Mouse (Mus musculus) ES-Bruce4 (cell line): ENCODE data around the gene Smad3. TPM values are rescaled to one million over a fixed set of nuclear protein-coding genes. Genes with fewer than 3 reads are reported as not detected.

Experiments
- H3K27ac ChIP-seq: 2 replicates; pipeline ENCODE4 v1.5.1; 2012; ENCODE audit warnings: low read length, inconsistent platforms; ENCODE audit not compliant: insufficient read depth
- H3K27me3 ChIP-seq: 2 replicates; pipeline ENCODE4 v1.6.1; 2012; ENCODE audit warnings: mild to moderate bottlenecking, low read length, inconsistent platforms; ENCODE audit not compliant: control insufficient read depth, poor library complexity, insufficient read depth, severe bottlenecking
- H3K36me3 ChIP-seq: 2 replicates; pipeline ENCODE4 v1.6.1; 2012; ENCODE audit warnings: inconsistent platforms, mild to moderate bottlenecking, low read length, moderate library complexity; ENCODE audit not compliant: control insufficient read depth, poor library complexity, insufficient read depth, severe bottlenecking
- H3K4me1 ChIP-seq: one replicate; pipeline ENCODE4 v1.8.1; 2011; ENCODE audit warnings: low read length; ENCODE audit not compliant: control insufficient read depth, insufficient read depth
- H3K4me3 ChIP-seq: 2 replicates; pipeline ENCODE4 v1.5.1; 2011; ENCODE audit warnings: low read depth, mild to moderate bottlenecking, low read length
- H3K9ac ChIP-seq: 2 replicates; pipeline ENCODE4 v1.6.1; 2012; ENCODE audit warnings: low read depth, mild to moderate bottlenecking, inconsistent platforms; ENCODE audit not compliant: poor library complexity, severe bottlenecking
- H3K9me3 ChIP-seq: replicated peaks from 2 replicates; pipeline ENCODE4 v1.6.1; 2012; ENCODE audit warnings: mild to moderate bottlenecking, low read length, inconsistent platforms; ENCODE audit not compliant: control insufficient read depth, poor library complexity, insufficient read depth, severe bottlenecking
- CTCF ChIP-seq: IDR thresholded peaks from one replicate; pipeline ENCODE4 v1.8.1; 2011; ENCODE audit warnings: low read depth, low read length
- EP300 ChIP-seq: IDR thresholded peaks from 2 replicates; pipeline ENCODE4 v1.6.1; 2011; ENCODE audit warnings: low read depth, low read length; ENCODE audit not compliant: insufficient read depth
- POLR2A ChIP-seq: IDR thresholded peaks from one replicate; pipeline ENCODE4 v1.8.1; 2011; ENCODE audit warnings: low read length; ENCODE audit not compliant: insufficient read depth
- polyA plus RNA-seq: library from polyadenylated mRNA; stranded (reverse); fragments of >200 nt; gene quantifications from 2 replicates; pipeline ENCODE4 v1.2.4, GENCODE M21; 2011; ENCODE audit warnings: low read depth; ENCODE audit not compliant: missing spikeins, insufficient read depth, insufficient read length

Smad3 gene
- polyA plus RNA-seq, 1 experiment: 25.7 TPM

- Histone ChIP-seq H3K27me3 (no peaks in the 10 kb centered on the region), H3K9ac (no peak overlapping the region), H3K27ac (no peak overlapping the region), H3K4me1 (no peaks in the 10 kb centered on the region), H3K9me3 (no peaks in the 10 kb centered on the region), H3K36me3 (no peaks in the 10 kb centered on the region), H3K4me3 (no peak overlapping the region)
- no peak for TF ChIP-seq POLR2A
- no peak for TF ChIP-seq EP300
- no peak for TF ChIP-seq CTCF
Measured at GRCm38 (mm10) chr9:63717474-63718005, 40.3 kb downstream of the Smad3 start.

- H3K4me3 ChIP-seq: no peak overlapping the region
- TF ChIP-seq CTCF: no peak
- TF ChIP-seq POLR2A: no peak
- no peak for TF ChIP-seq EP300
- H3K36me3 ChIP-seq: no peaks in the 10 kb centered on the region
- H3K9me3 ChIP-seq: no peaks in the 10 kb centered on the region
- H3K4me1 ChIP-seq: no peaks in the 10 kb centered on the region
- no peaks in the 10 kb centered on the region for H3K27me3 ChIP-seq
- no peak overlapping the region for H3K27ac ChIP-seq
- no peak overlapping the region for H3K9ac ChIP-seq
Measured at GRCm38 (mm10) chr9:63716150-63717138, 41.4 kb downstream of the Smad3 start.

- no peak for TF ChIP-seq CTCF
- H3K4me1 ChIP-seq: no peaks in the 10 kb centered on the region
- H3K9me3 ChIP-seq: no peaks in the 10 kb centered on the region
- H3K27ac ChIP-seq: no peak overlapping the region
- H3K9ac ChIP-seq: no peak overlapping the region
- H3K36me3 ChIP-seq: no peaks in the 10 kb centered on the region
- H3K27me3 ChIP-seq: no peaks in the 10 kb centered on the region
- no peak overlapping the region for H3K4me3 ChIP-seq
Measured at GRCm38 (mm10) chr9:63714572-63714971, 43.2 kb downstream of the Smad3 start.

- H3K27me3 ChIP-seq: no peaks in the 10 kb centered on the region
- no peak overlapping the region for H3K9ac ChIP-seq
- TF ChIP-seq CTCF (no peak), POLR2A (no peak), EP300 (no peak)
- H3K27ac ChIP-seq: no peak overlapping the region
- no peak overlapping the region for H3K4me3 ChIP-seq
- H3K36me3 ChIP-seq: no peaks in the 10 kb centered on the region
- H3K9me3 ChIP-seq: no peaks in the 10 kb centered on the region
- no peaks in the 10 kb centered on the region for H3K4me1 ChIP-seq
Measured at GRCm38 (mm10) chr9:63712838-63713237, 45.0 kb downstream of the Smad3 start.

GRCm38 (mm10) chr9:63711580-63712230, 46.1 kb downstream of the Smad3 start:
- Histone ChIP-seq H3K4me1 (no peaks in the 10 kb centered on the region), H3K36me3 (no peaks in the 10 kb centered on the region)
- TF ChIP-seq EP300: no peak
- no peak for TF ChIP-seq CTCF
- no peak for TF ChIP-seq POLR2A

GRCm38 (mm10) chr9:63709857-63710256, 47.9 kb downstream of the Smad3 start:
- no peaks in the 10 kb centered on the region for H3K36me3 ChIP-seq
- H3K27ac ChIP-seq: no peak overlapping the region
- TF ChIP-seq CTCF (no peak), EP300 (no peak), POLR2A (no peak)

More at GRCm38 (mm10) chr9:63711580-63712230, 46.1 kb downstream of the Smad3 start:
- H3K4me3 ChIP-seq: no peak overlapping the region
- no peak overlapping the region for H3K27ac ChIP-seq
- H3K27me3 ChIP-seq: no peaks in the 10 kb centered on the region
- H3K9me3 ChIP-seq: no peaks in the 10 kb centered on the region
- no peak overlapping the region for H3K9ac ChIP-seq

More at GRCm38 (mm10) chr9:63709857-63710256, 47.9 kb downstream of the Smad3 start:
- H3K4me3 ChIP-seq: no peak overlapping the region
- H3K4me1 ChIP-seq: no peaks in the 10 kb centered on the region
- H3K9ac ChIP-seq: no peak overlapping the region
- no peaks in the 10 kb centered on the region for H3K9me3 ChIP-seq
- no peaks in the 10 kb centered on the region for H3K27me3 ChIP-seq
